Mouse (Mus musculus) embryonic facial prominence, embryonic 13.5 days (tissue): ENCODE results near the gene Mitf. TPM values are rescaled to one million over a fixed set of nuclear protein-coding genes. Genes with fewer than 3 reads are reported as not detected.

ENCODE experiments used
- ATAC-seq: fragments of 200-750 bp; cut with Nextera tagmentation; 2 replicates; pipeline ENCODE4 v1.8.0; 2017; ENCODE audit warnings: low read depth; ENCODE audit not compliant: insufficient number of reproducible peaks, insufficient read depth, low FRiP score, low TSS enrichment
- H3K27ac ChIP-seq: fragments of 300-500 bp; sonication (generic); 2 replicates; pipeline ENCODE4 v1.5.1; 2015; ENCODE audit warnings: moderate library complexity, mild to moderate bottlenecking, inconsistent platforms
- H3K27me3 ChIP-seq: fragments of 300-500 bp; sonication (generic); 2 replicates; pipeline ENCODE4 v1.6.1; 2015; ENCODE audit warnings: mild to moderate bottlenecking, inconsistent platforms
- H3K36me3 ChIP-seq: fragments of 300-500 bp; sonication (generic); 2 replicates; pipeline ENCODE4 v1.6.1; 2015; ENCODE audit warnings: mild to moderate bottlenecking, inconsistent platforms
- H3K4me1 ChIP-seq: fragments of 300-500 bp; sonication (generic); 2 replicates; pipeline ENCODE4 v1.6.1; 2015; ENCODE audit warnings: inconsistent platforms
- H3K4me2 ChIP-seq: fragments of 300-500 bp; sonication (generic); 2 replicates; pipeline ENCODE4 v1.6.1; 2015; ENCODE audit warnings: moderate library complexity, mild to moderate bottlenecking, inconsistent platforms
- H3K4me3 ChIP-seq: fragments of 300-500 bp; sonication (generic); 2 replicates; pipeline ENCODE4 v1.5.1; 2015; ENCODE audit warnings: mild to moderate bottlenecking, inconsistent platforms
- H3K9ac ChIP-seq: fragments of 300-500 bp; sonication (generic); 2 replicates; pipeline ENCODE4 v1.6.1; 2015; ENCODE audit warnings: mild to moderate bottlenecking, inconsistent platforms
- H3K9me3 ChIP-seq: fragments of 300-500 bp; sonication (generic); 2 replicates; pipeline ENCODE4 v1.6.1; 2016; ENCODE audit warnings: inconsistent platforms
- WGBS: fragments of 180-500 bp; shearing (Covaris S2); methylation state at CpG from one replicate; pipeline ENCODE4 v1.1.7; 2015; ENCODE audit warnings: mixed read lengths; 5-methylcytosine and 5-hydroxymethylcytosine counted together
- polyA plus RNA-seq: library from polyadenylated mRNA; unstranded; fragments of >200 nt; fragmentation: Nextera tagmentation; extraction: Ambion mirVana; gene quantifications from 2 replicates; pipeline ENCODE4 v1.2.1, GENCODE M21; 2015

The Mitf gene
- polyA plus RNA-seq, 1 experiment from 2014 or later, result 2.5 TPM

GRCm38 (mm10) chr6:97826642-97827275, 19.9 kb downstream of the Mitf start:
- WGBS, result 87% methylated on average over 7 of the region's 7 CpGs
- H3K9me3 ChIP-seq, result no peaks in the 10 kb centered on the region
- no peak overlapping the region for H3K4me2 ChIP-seq
- H3K4me3 ChIP-seq, result no peak overlapping the region
- H3K27me3 ChIP-seq, result no peaks in the 10 kb centered on the region
- no peak overlapping the region for H3K27ac ChIP-seq
- ATAC-seq, result no peak
- H3K9ac ChIP-seq, result no peak overlapping the region
- H3K36me3 ChIP-seq, result no peaks in the 10 kb centered on the region
- H3K4me1 ChIP-seq, result peaks cover 3% of the 10 kb centered on the region; the same call in 1 of the 2 replicates

GRCm38 (mm10) chr6:97828021-97828420, 21.2 kb downstream of the Mitf start:
- Histone ChIP-seq H3K36me3 (no peaks in the 10 kb centered on the region), H3K4me1 (peaks cover 3% of the 10 kb centered on the region; the same call in 1 of the 2 replicates), H3K27ac (no peak overlapping the region), H3K4me3 (no peak overlapping the region), H3K9me3 (no peaks in the 10 kb centered on the region), H3K9ac (no peak overlapping the region), H3K4me2 (no peak overlapping the region), H3K27me3 (no peaks in the 10 kb centered on the region)
- ATAC-seq, result no peak
- 73% methylated on average over 3 of the region's 3 CpGs for WGBS

GRCm38 (mm10) chr6:97828822-97829719, 22.2 kb downstream of the Mitf start:
- no peaks in the 10 kb centered on the region for H3K27me3 ChIP-seq
- H3K9me3 ChIP-seq, result no peaks in the 10 kb centered on the region
- no peak overlapping the region for H3K27ac ChIP-seq
- ATAC-seq, result no peak
- peaks cover 3% of the 10 kb centered on the region; the same call in 1 of the 2 replicates for H3K4me1 ChIP-seq
- H3K36me3 ChIP-seq, result no peaks in the 10 kb centered on the region
- no peak overlapping the region for H3K4me3 ChIP-seq
- no peak overlapping the region for H3K4me2 ChIP-seq
- WGBS, result 58% methylated on average over 13 of the region's 13 CpGs
- no peak overlapping the region for H3K9ac ChIP-seq

GRCm38 (mm10) chr6:97832501-97832900, 25.6 kb downstream of the Mitf start:
- 89% methylated on average over 4 of the region's 4 CpGs for WGBS
- Histone ChIP-seq H3K4me1 (peaks cover 3% of the 10 kb centered on the region; the same call in 1 of the 2 replicates), H3K27ac (no peak overlapping the region), H3K36me3 (no peaks in the 10 kb centered on the region), H3K9me3 (no peaks in the 10 kb centered on the region), H3K27me3 (no peaks in the 10 kb centered on the region), H3K4me3 (no peak overlapping the region), H3K9ac (no peak overlapping the region), H3K4me2 (no peak overlapping the region)
- ATAC-seq, result no peak

- Histone ChIP-seq H3K27me3 (no peaks in the 10 kb centered on the region), H3K4me1 (no peaks in the 10 kb centered on the region), H3K9me3 (no peaks in the 10 kb centered on the region), H3K36me3 (no peaks in the 10 kb centered on the region), H3K4me2 (no peak overlapping the region), H3K9ac (no peak overlapping the region), H3K4me3 (no peak overlapping the region), H3K27ac (no peak overlapping the region)
- no peak for ATAC-seq
- 70% methylated on average over 7 of the region's 7 CpGs for WGBS
Observed at GRCm38 (mm10) chr6:97836176-97836575, 29.3 kb downstream of the Mitf start.

- no peaks in the 10 kb centered on the region for H3K4me1 ChIP-seq
- H3K27ac ChIP-seq, result no peak overlapping the region
- H3K27me3 ChIP-seq, result no peaks in the 10 kb centered on the region
- H3K36me3 ChIP-seq, result no peaks in the 10 kb centered on the region
- no peak for ATAC-seq
- H3K4me2 ChIP-seq, result no peak overlapping the region
- no peak overlapping the region for H3K4me3 ChIP-seq
- no peaks in the 10 kb centered on the region for H3K9me3 ChIP-seq
- no peak overlapping the region for H3K9ac ChIP-seq
Observed at GRCm38 (mm10) chr6:97837711-97838110, 30.9 kb downstream of the Mitf start.

GRCm38 (mm10) chr6:97839568-97839967, 32.7 kb downstream of the Mitf start:
- Histone ChIP-seq H3K9ac (no peak overlapping the region), H3K27me3 (no peaks in the 10 kb centered on the region), H3K36me3 (no peaks in the 10 kb centered on the region), H3K4me3 (no peak overlapping the region), H3K4me1 (no peaks in the 10 kb centered on the region), H3K4me2 (no peak overlapping the region), H3K27ac (no peak overlapping the region), H3K9me3 (no peaks in the 10 kb centered on the region)
- no peak for ATAC-seq

GRCm38 (mm10) chr6:97844112-97844511, 37.3 kb downstream of the Mitf start:
- 63% methylated on average over 3 of the region's 3 CpGs for WGBS
- Histone ChIP-seq H3K9ac (no peak overlapping the region), H3K4me3 (no peak overlapping the region), H3K27ac (no peak overlapping the region), H3K4me2 (no peak overlapping the region), H3K36me3 (no peaks in the 10 kb centered on the region), H3K9me3 (no peaks in the 10 kb centered on the region), H3K4me1 (0 out of 2 replicates have a peak, but pooled peaks cover 6% of the 10 kb centered on the region), H3K27me3 (no peaks in the 10 kb centered on the region)
- ATAC-seq, result no peak

- 0 out of 2 replicates have a peak, but pooled peaks cover 6% of the 10 kb centered on the region for H3K4me1 ChIP-seq
- H3K27ac ChIP-seq, result no peak overlapping the region
- 67% methylated on average over 9 of the region's 9 CpGs for WGBS
Observed at GRCm38 (mm10) chr6:97848191-97848857, 41.5 kb downstream of the Mitf start.

GRCm38 (mm10) chr6:97854236-97854635, 47.4 kb downstream of the Mitf start:
- Histone ChIP-seq H3K4me1 (no peaks in the 10 kb centered on the region), H3K4me2 (no peak overlapping the region), H3K4me3 (no peak overlapping the region), H3K9ac (no peak overlapping the region), H3K27me3 (no peaks in the 10 kb centered on the region), H3K36me3 (no peaks in the 10 kb centered on the region), H3K9me3 (no peaks in the 10 kb centered on the region), H3K27ac (no peak overlapping the region)
- WGBS, result 92% methylated on average over 2 of the region's 2 CpGs
- ATAC-seq, result no peak

More at GRCm38 (mm10) chr6:97848191-97848857, 41.5 kb downstream of the Mitf start:
- Histone ChIP-seq H3K36me3 (no peaks in the 10 kb centered on the region), H3K9ac (no peak overlapping the region), H3K27me3 (no peaks in the 10 kb centered on the region), H3K4me2 (no peak overlapping the region), H3K4me3 (no peak overlapping the region), H3K9me3 (no peaks in the 10 kb centered on the region)
- ATAC-seq, result no peak

- no peak for ATAC-seq
- H3K4me2 ChIP-seq, result no peak overlapping the region
- no peak overlapping the region for H3K27ac ChIP-seq
- no peaks in the 10 kb centered on the region for H3K36me3 ChIP-seq
- H3K9ac ChIP-seq, result no peak overlapping the region
- no peak overlapping the region for H3K4me3 ChIP-seq
- 88% methylated on average over 8 of the region's 8 CpGs for WGBS
- no peaks in the 10 kb centered on the region for H3K9me3 ChIP-seq
- H3K27me3 ChIP-seq, result no peaks in the 10 kb centered on the region
- H3K4me1 ChIP-seq, result no peaks in the 10 kb centered on the region
Observed at GRCm38 (mm10) chr6:97855420-97856170, 48.7 kb downstream of the Mitf start.
